ENCODE assay signal across 19 mouse cellular contexts in the genomic region with DNA sequence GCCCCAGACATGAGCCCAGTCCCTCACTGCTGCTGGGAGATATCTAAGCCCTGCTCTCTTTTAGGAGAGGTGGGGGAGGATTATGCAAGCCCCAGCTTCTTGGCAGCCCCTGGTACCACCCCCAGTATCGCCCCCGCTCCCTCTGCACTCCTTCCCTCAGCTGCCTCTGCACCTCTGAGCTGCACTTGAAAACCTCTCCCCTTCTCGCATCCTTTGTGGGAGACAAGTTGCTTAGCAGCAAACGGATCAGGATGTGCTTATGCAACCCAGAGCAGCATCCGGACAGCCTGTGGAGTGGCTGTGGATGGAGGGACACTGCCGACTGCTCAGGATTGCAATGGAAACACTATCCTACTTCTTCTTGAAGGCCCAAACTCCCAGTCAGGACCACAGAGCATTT. TPM values are rescaled to one million over a fixed set of nuclear protein-coding genes. Genes with fewer than 3 reads are reported as not detected.
DNase-seq lines count a peak whose midpoint lies in the region; ATAC-seq and TF ChIP-seq lines count a peak whose summit lies in the region.
"Had no signal": no experiment of that assay in that cellular context is flagged by ENCODE, and none has a peak within 500 bp of the region (broad histone marks: within the 10 kb centered on the region; RNA-seq: fewer than 3 reads in every experiment).

No protein-coding gene starts in this region.

- no peak overlapping the region for H3K4me2 ChIP-seq in stomach, postnatal 0 days (replicated peaks; ENCODE audit: low read depth)
- H3K4me2 ChIP-seq: forebrain, embryonic 15.5 days; heart, embryonic 12.5 days; midbrain, embryonic 15.5 days; neural tube, embryonic 12.5 days had no signal

- 82% methylated on average over 6 of the region's 6 CpGs for WGBS in stomach, postnatal 0 days

- no peak for TF ChIP-seq CTCF in stomach, postnatal 0 days (IDR thresholded peaks at IDR 0.05; ENCODE audit: low read depth)

- H3K27me3 ChIP-seq in stomach, postnatal 0 days (ENCODE audit: control insufficient read depth, insufficient read depth, low read length) = no peaks in the 10 kb centered on the region
- H3K27me3 ChIP-seq: forebrain, embryonic 15.5 days; heart, embryonic 12.5 days; midbrain, embryonic 15.5 days; neural tube, embryonic 12.5 days had no signal

- no peak for ATAC-seq in stomach, postnatal 0 days (ENCODE audit: low FRiP score, low TSS enrichment)
- ATAC-seq: forebrain, embryonic 15.5 days; intestine, postnatal 0 days; midbrain, embryonic 15.5 days had no signal

- no peaks in the 10 kb centered on the region for H3K4me1 ChIP-seq in stomach, postnatal 0 days (replicated peaks; ENCODE audit: control insufficient read depth, insufficient read depth)
- H3K4me1 ChIP-seq: heart, embryonic 12.5 days; neural tube, embryonic 12.5 days had no signal

- no peak overlapping the region for H3K9ac ChIP-seq in stomach, postnatal 0 days (ENCODE audit: low read length)
- H3K9ac ChIP-seq: forebrain, embryonic 15.5 days; heart, embryonic 12.5 days; midbrain, embryonic 15.5 days; neural tube, embryonic 12.5 days had no signal

- H3K9me3 ChIP-seq in stomach, postnatal 0 days (ENCODE audit: control insufficient read depth, low read length) = no peaks in the 10 kb centered on the region
- H3K9me3 ChIP-seq: forebrain, embryonic 15.5 days; heart, embryonic 12.5 days; hindbrain, embryonic 10.5 days; midbrain, embryonic 15.5 days; neural tube, embryonic 12.5 days had no signal

- no peak overlapping the region for H3K4me3 ChIP-seq in stomach, postnatal 0 days (ENCODE audit: low read depth, low read length)
- H3K4me3 ChIP-seq: forebrain, embryonic 15.5 days; heart, embryonic 12.5 days; hindbrain, embryonic 10.5 days; midbrain, embryonic 15.5 days; neural tube, embryonic 12.5 days had no signal

- H3K27ac ChIP-seq in stomach, postnatal 0 days (replicated peaks) = no peak overlapping the region
- H3K27ac ChIP-seq: forebrain, embryonic 15.5 days; hindbrain, embryonic 10.5 days; midbrain, embryonic 15.5 days; neural tube, embryonic 12.5 days had no signal

- TF ChIP-seq EP300 in stomach, postnatal 0 days (optimal IDR thresholded peaks at IDR 0.05) = no peak

- peak; percentile 95 for DNase-seq in brain, adult 2 months (ENCODE audit: low read depth, low spot score)
- peak; percentile 38 to 68 for DNase-seq in frontal cortex, postnatal 10 days (ENCODE audit: low spot score in 2 of 2)
- peak; percentile 28 to 44 for DNase-seq in layer of hippocampus, postnatal 10 days (ENCODE audit: low spot score in 2 of 2)
- DNase-seq in left cerebral cortex, postnatal 36 days (ENCODE audit: low spot score in 2 of 2) = peak; percentile 87 to 92
- no peak for DNase-seq in stomach, postnatal 0 days (ENCODE audit: low spot score)
- no peak for DNase-seq in cerebellum, postnatal 36 days
- DNase-seq in ovary, postnatal 36 days (ENCODE audit: low spot score) = no peak
- DNase-seq: adrenal gland, postnatal 25 days; embryo, embryonic 11 days; gastrocnemius, postnatal 36 days; kidney, postnatal 36 days; lung, postnatal 36 days; thymus, adult 2 months had no signal

- peaks cover 32% of the 10 kb centered on the region for H3K36me3 ChIP-seq in stomach, postnatal 0 days (ENCODE audit: control insufficient read depth, insufficient read depth, low read length)

- intact Hi-C loops in left cerebral cortex, postnatal 36 days (cut with DNase I) = loop anchor here (2.0 kb wide), 1 partner anchor 15 kb away; the partner anchor contains the start of gene Lzts3

RNA-seq across cellular contexts. Expression of gene Ddrgk1, which starts 6.9 kb away (rescaled TPM):
- 10 to 100 TPM; 57.9 to 71.9 TPM for total RNA-seq in layer of hippocampus, postnatal 10 days (2021)
- total RNA-seq in left cerebral cortex, postnatal 36 days (2021) = 100 to 1,000 TPM in 1 of 2 experiments, 10 to 100 TPM in 1; 97.9 to 102 TPM
- polyA plus RNA-seq in stomach, postnatal 0 days (2015; fragmentation: Nextera tagmentation; extraction: Ambion mirVana) = 84.3 and 85.0 TPM in 2 replicates

RNA-seq across cellular contexts. Expression of gene Itpa, which starts 9.9 kb away (rescaled TPM):
- 10 to 100 TPM; 39.5 to 43.4 TPM for total RNA-seq in layer of hippocampus, postnatal 10 days (2021)
- 10 to 100 TPM; 39.5 to 42.1 TPM for total RNA-seq in left cerebral cortex, postnatal 36 days (2021)
- 56.2 and 58.6 TPM in 2 replicates for polyA plus RNA-seq in stomach, postnatal 0 days (2015; fragmentation: Nextera tagmentation; extraction: Ambion mirVana)

RNA-seq across cellular contexts. Expression of gene Lzts3, which starts 14.9 kb away (rescaled TPM):
- 10 to 100 TPM; 43.9 to 50.5 TPM for total RNA-seq in layer of hippocampus, postnatal 10 days (2021)
- 100 to 1,000 TPM; 183 to 206 TPM for total RNA-seq in left cerebral cortex, postnatal 36 days (2021)
- 2.9 and 3.1 TPM in 2 replicates for polyA plus RNA-seq in stomach, postnatal 0 days (2015; fragmentation: Nextera tagmentation; extraction: Ambion mirVana)

RNA-seq across cellular contexts. Expression of gene Ubox5, which starts 27.7 kb away (rescaled TPM):
- total RNA-seq in layer of hippocampus, postnatal 10 days (2021) = 1 to 10 TPM; 7.4 to 8.2 TPM
- 10 to 100 TPM in 1 of 2 experiments, 1 to 10 TPM in 1; 9.7 to 11.3 TPM for total RNA-seq in left cerebral cortex, postnatal 36 days (2021)
- 3.8 and 4.1 TPM in 2 replicates for polyA plus RNA-seq in stomach, postnatal 0 days (2015; fragmentation: Nextera tagmentation; extraction: Ambion mirVana)

RNA-seq across cellular contexts. Expression of gene Fastkd5, which starts 27.7 kb away (rescaled TPM):
- total RNA-seq in layer of hippocampus, postnatal 10 days (2021) = 1 to 10 TPM; 8.1 to 8.7 TPM
- total RNA-seq in left cerebral cortex, postnatal 36 days (2021) = 1 to 10 TPM; 7.7 to 8.9 TPM
- 6.5 and 6.7 TPM in 2 replicates for polyA plus RNA-seq in stomach, postnatal 0 days (2015; fragmentation: Nextera tagmentation; extraction: Ambion mirVana)

Comparison
In these comparisons a context has a peak if more than half of its experiments do, and no peak if none do; other contexts are left out.
1. DNase-seq: peak in brain, adult 2 months (single experiment), frontal cortex, postnatal 10 days (2 of 2), layer of hippocampus, postnatal 10 days (2 of 2) and left cerebral cortex, postnatal 36 days (2 of 2); none in stomach, postnatal 0 days (single experiment), cerebellum, postnatal 36 days (0 of 2) and ovary, postnatal 36 days (single experiment).